Mouse (Mus musculus) heart, adult 2 months (tissue): ENCODE data around the gene Mcu.

ENCODE experiments used
- CTCF ChIP-seq: fragments of 200-600 bp; IDR thresholded peaks from 2 replicates; pipeline ENCODE4 v1.8.1; 2022; ENCODE audit warnings: antibody characterized with exemption, mild to moderate bottlenecking, moderate library complexity
- POLR2A ChIP-seq: fragments of 200-500 bp; IDR thresholded peaks from 2 replicates; pipeline ENCODE4 v1.6.1; 2011; ENCODE audit warnings: mild to moderate bottlenecking, low read depth, low read length, control low read depth; ENCODE audit not compliant: insufficient read depth

GRCm38 (mm10) chr10:59425369-59425768 lies 191.1 kb downstream of the Mcu start:
- no peak for TF ChIP-seq CTCF
- TF ChIP-seq POLR2A: no peak
